In genomic region chr17:31738249-31738648, GRCm38 (mm10) we compare ENCODE assay signal across 19 mouse cellular contexts.
"Had no signal": no experiment of that assay in that cellular context is flagged by ENCODE, and none has a peak within 500 bp of the region (broad histone marks: within the 10 kb centered on the region; RNA-seq: fewer than 3 reads in every experiment).

No protein-coding gene starts in this region.

- ATAC-seq: midbrain, embryonic 16.5 days had no signal

- H3K27me3 ChIP-seq: midbrain, embryonic 12.5 days; neural tube, embryonic 12.5 days had no signal

- H3K9ac ChIP-seq: liver, embryonic 14.5 days; lung, embryonic 14.5 days; midbrain, embryonic 12.5 days; neural tube, embryonic 12.5 days had no signal

- H3K27ac ChIP-seq: liver, embryonic 14.5 days; midbrain, embryonic 10.5 days; midbrain, embryonic 12.5 days; neural tube, embryonic 12.5 days had no signal

- H3K4me3 ChIP-seq: megakaryocyte, embryonic 14.5 days; midbrain, embryonic 10.5 days; midbrain, embryonic 12.5 days; neural tube, embryonic 12.5 days had no signal

- H3K36me3 ChIP-seq: midbrain, embryonic 10.5 days; midbrain, embryonic 12.5 days; neural tube, embryonic 12.5 days had no signal

- H3K4me1 ChIP-seq: megakaryocyte, embryonic 14.5 days; midbrain, embryonic 12.5 days; neural tube, embryonic 12.5 days had no signal

- DNase-seq: lung, adult 18-20 months; lung, embryonic 14.5 days; lung, postnatal 10 days; lung, postnatal 4 days; midbrain, embryonic 14.5 days; retina, postnatal 1 day; right cerebral cortex, adult 18-20 months; right cerebral cortex, postnatal 25 days; right cerebral cortex, postnatal 4 days; spleen, adult 18-20 months; thymus, adult 18-20 months; thymus, postnatal 25 days; thymus, postnatal 4 days had no signal

- H3K4me2 ChIP-seq: lung, embryonic 14.5 days; midbrain, embryonic 12.5 days; neural tube, embryonic 12.5 days had no signal

- H3K9me3 ChIP-seq: midbrain, embryonic 10.5 days; midbrain, embryonic 12.5 days; neural tube, embryonic 12.5 days had no signal
